Mouse (Mus musculus) embryo, embryonic 10.5 days (tissue): ENCODE data around the gene Slc25a22.

Experiments
- DNase-seq: peaks from one replicate; pipeline ENCODE4 v3.0.0-alpha.2; 2015; ENCODE audit warnings: low spot score

The Slc25a22 gene

GRCm38 (mm10) chr7:141435129-141435855 is 2.4 kb downstream of the Slc25a22 start:
- peak; percentile 70 for DNase-seq

GRCm38 (mm10) chr7:141434464-141434863 is 3.2 kb downstream of the Slc25a22 start:
- DNase-seq: peak; percentile 76

GRCm38 (mm10) chr7:141433517-141434400 is 3.9 kb downstream of the Slc25a22 start:
- no peak for DNase-seq

GRCm38 (mm10) chr7:141432741-141433516 is 4.8 kb downstream of the Slc25a22 start:
- no peak for DNase-seq

- no peak for DNase-seq
Measured at GRCm38 (mm10) chr7:141432186-141432611, 5.5 kb downstream of the Slc25a22 start.

- DNase-seq: no peak
Measured at GRCm38 (mm10) chr7:141431434-141432185, 6.1 kb downstream of the Slc25a22 start.

- no peak for DNase-seq
Measured at GRCm38 (mm10) chr7:141430585-141431240, 7.0 kb downstream of the Slc25a22 start.

GRCm38 (mm10) chr7:141429840-141430584 is 7.7 kb downstream of the Slc25a22 start:
- DNase-seq: no peak

- DNase-seq: peak; percentile 83
Measured at GRCm38 (mm10) chr7:141429310-141429709, 8.4 kb downstream of the Slc25a22 start, which contains the start of gene Cend1. TSS of gene Cend1 (minus strand) at chr7:141429491.

GRCm38 (mm10) chr7:141428701-141429100 is 9.0 kb downstream of the Slc25a22 start:
- DNase-seq: no peak

GRCm38 (mm10) chr7:141426948-141427730 is 10.6 kb downstream of the Slc25a22 start:
- no peak for DNase-seq

GRCm38 (mm10) chr7:141423811-141424210 is 13.9 kb downstream of the Slc25a22 start:
- DNase-seq: no peak

- no peak for DNase-seq
Measured at GRCm38 (mm10) chr7:141420030-141420702, 17.5 kb downstream of the Slc25a22 start.

GRCm38 (mm10) chr7:141418970-141419369 is 18.7 kb downstream of the Slc25a22 start:
- DNase-seq: no peak

- DNase-seq: no peak
Measured at GRCm38 (mm10) chr7:141417731-141418681, 19.7 kb downstream of the Slc25a22 start.

GRCm38 (mm10) chr7:141416144-141416841 is 21.4 kb downstream of the Slc25a22 start:
- DNase-seq: no peak
